Mouse (Mus musculus) MEL (cell line): ENCODE measurements at regions not wholly inside any gene's neighbourhood (a gene's known extent, or its start where the extent isn't known, plus 50 kb on each side); places are given as distances from the start of the nearest gene placed in this dataset.
"Not testable (repeated sequence)": the region's sequence is repeated elsewhere in the genome, so short reads cannot be mapped to it uniquely, and the experiment has no call there.

Source experiments
- DNase-seq: peaks from one replicate; pipeline ENCODE4 v3.0.0; 2011; ENCODE audit warnings: low read depth, low spot score
- H3K27ac ChIP-seq: 2 replicates; pipeline ENCODE4 v1.5.1; 2012; ENCODE audit warnings: low read depth, mild to moderate bottlenecking, control low read depth, low read length, moderate library complexity; ENCODE audit not compliant: control insufficient read depth
- H3K27me3 ChIP-seq, 2 experiments: fragments of 150-350 bp in 1 of 2; sonication (generic) in 1 of 2; 2 replicates each; pipeline ENCODE4 v1.6.1; 2012; ENCODE audit warnings: low read length in 2 of 2, mild to moderate bottlenecking in 2 of 2, improper control_type of control experiment in 1 of 2, moderate library complexity in 1 of 2; ENCODE audit not compliant: insufficient read depth in 2 of 2, control insufficient read depth in 1 of 2
- H3K36me3 ChIP-seq, 2 experiments: 2 replicates each; pipeline ENCODE4 v1.6.1; 2012 to 2014; ENCODE audit warnings: low read length in 2 of 2, improper control_type of control experiment in 1 of 2, inconsistent platforms in 1 of 2, mild to moderate bottlenecking in 1 of 2; ENCODE audit not compliant: insufficient read depth in 2 of 2, control insufficient read depth in 1 of 2
- H3K4me1 ChIP-seq, 2 experiments: fragments of 150-350 bp in 1 of 2; sonication (generic) in 1 of 2; 2 replicates each; pipeline ENCODE4 v1.6.1; 2012; ENCODE audit warnings: low read length in 2 of 2, improper control_type of control experiment in 1 of 2, mild to moderate bottlenecking in 1 of 2; ENCODE audit not compliant: insufficient read depth in 2 of 2, control insufficient read depth in 1 of 2
- H3K4me3 ChIP-seq, 2 experiments: fragments of 150-350 bp in 1 of 2; sonication (generic) in 1 of 2; 2 replicates each; pipeline ENCODE4 v1.5.1; 2012; ENCODE audit warnings: low read depth in 2 of 2, low read length in 2 of 2, mild to moderate bottlenecking in 2 of 2, moderate library complexity in 2 of 2, control low read depth in 1 of 2, improper control_type of control experiment in 1 of 2; ENCODE audit not compliant: control insufficient read depth in 1 of 2, insufficient read depth in 1 of 2
- H3K79me2 ChIP-seq: 2 replicates; pipeline ENCODE4 v1.6.1; 2012; ENCODE audit warnings: mild to moderate bottlenecking, low read length, moderate library complexity; ENCODE audit not compliant: control insufficient read depth, poor library complexity, insufficient read depth
- H3K9ac ChIP-seq: 2 replicates; pipeline ENCODE4 v1.6.1; 2012; ENCODE audit warnings: low read depth, mild to moderate bottlenecking, control low read depth, low read length, moderate library complexity; ENCODE audit not compliant: control insufficient read depth, poor library complexity, severe bottlenecking
- H3K9me3 ChIP-seq: fragments of 150-350 bp; sonication (generic); replicated peaks from 2 replicates; pipeline ENCODE4 v1.6.1; 2012; ENCODE audit warnings: mild to moderate bottlenecking, low read length, improper control_type of control experiment, moderate library complexity; ENCODE audit not compliant: insufficient read depth

- not testable (repeated sequence) for H3K27me3 ChIP-seq, H3K79me2 ChIP-seq, H3K27ac ChIP-seq, H3K9ac ChIP-seq, DNase-seq, H3K4me1 ChIP-seq, H3K36me3 ChIP-seq, H3K4me3 ChIP-seq, H3K9me3 ChIP-seq
Measured at GRCm38 (mm10) chr3:7666391-7667142, 1046.3 kb upstream of the 1700008P02Rik start.
